Mouse (Mus musculus) hindbrain, embryonic 11.5 days (tissue): ENCODE measurements around the gene Cryaa. TPM values are rescaled to one million over a fixed set of nuclear protein-coding genes. Genes with fewer than 3 reads are reported as not detected.

ENCODE experiments used
- ATAC-seq: fragments of 200-750 bp; cut with Nextera tagmentation; 2 replicates; pipeline ENCODE4 v1.8.0; 2017; ENCODE audit warnings: mild to moderate bottlenecking, moderate TSS enrichment, moderate library complexity; ENCODE audit not compliant: low FRiP score
- DNase-seq: peaks from one replicate; pipeline ENCODE4 v3.0.0-alpha.2; 2015; ENCODE audit warnings: low spot score
- H3K27ac ChIP-seq: fragments of 300-500 bp; sonication (generic); 2 replicates; pipeline ENCODE4 v1.5.1; 2014; ENCODE audit warnings: mild to moderate bottlenecking, low read depth, low read length
- H3K27me3 ChIP-seq: fragments of 300-500 bp; sonication (generic); 2 replicates; pipeline ENCODE4 v1.6.1; 2014; ENCODE audit warnings: mild to moderate bottlenecking, low read length, moderate library complexity, mixed read lengths; ENCODE audit not compliant: control insufficient read depth, insufficient read depth
- H3K36me3 ChIP-seq: fragments of 300-500 bp; sonication (generic); 2 replicates; pipeline ENCODE4 v1.6.1; 2014; ENCODE audit warnings: mild to moderate bottlenecking, low read length, moderate library complexity, mixed read lengths; ENCODE audit not compliant: control insufficient read depth, insufficient read depth
- H3K4me1 ChIP-seq: fragments of 300-500 bp; sonication (generic); replicated peaks from 2 replicates; pipeline ENCODE4 v1.6.1; 2014; ENCODE audit warnings: low read length, mixed read lengths; ENCODE audit not compliant: control insufficient read depth, insufficient read depth
- H3K4me2 ChIP-seq: fragments of 300-500 bp; sonication (generic); replicated peaks from 2 replicates; pipeline ENCODE4 v1.6.1; 2014; ENCODE audit warnings: mild to moderate bottlenecking, low read depth, low read length
- H3K4me3 ChIP-seq: fragments of 300-500 bp; sonication (generic); 2 replicates; pipeline ENCODE4 v1.5.1; 2014; ENCODE audit warnings: low read depth, low read length
- H3K9ac ChIP-seq: fragments of 300-500 bp; sonication (generic); 2 replicates; pipeline ENCODE4 v1.6.1; 2014; ENCODE audit warnings: low read depth, low read length
- H3K9me3 ChIP-seq: fragments of 300-500 bp; sonication (generic); 2 replicates; pipeline ENCODE4 v1.6.1; 2016; ENCODE audit warnings: low read length; ENCODE audit not compliant: control insufficient read depth
- WGBS: fragments of 180-500 bp; shearing (Covaris S2); extraction: QIAGEN DNeasy Blood & Tissue Kit; methylation state at CpG from one replicate; pipeline ENCODE4 v1.1.7; 2014; 5-methylcytosine and 5-hydroxymethylcytosine counted together
- polyA plus RNA-seq: library from polyadenylated mRNA; unstranded; fragments of >200 nt; fragmentation: Nextera tagmentation; extraction: Ambion mirVana; gene quantifications from 2 replicates; pipeline ENCODE4 v1.2.1, GENCODE M21; 2014

Gene Cryaa
- polyA plus RNA-seq, 1 experiment from 2014 or later = not detected

DNA sequence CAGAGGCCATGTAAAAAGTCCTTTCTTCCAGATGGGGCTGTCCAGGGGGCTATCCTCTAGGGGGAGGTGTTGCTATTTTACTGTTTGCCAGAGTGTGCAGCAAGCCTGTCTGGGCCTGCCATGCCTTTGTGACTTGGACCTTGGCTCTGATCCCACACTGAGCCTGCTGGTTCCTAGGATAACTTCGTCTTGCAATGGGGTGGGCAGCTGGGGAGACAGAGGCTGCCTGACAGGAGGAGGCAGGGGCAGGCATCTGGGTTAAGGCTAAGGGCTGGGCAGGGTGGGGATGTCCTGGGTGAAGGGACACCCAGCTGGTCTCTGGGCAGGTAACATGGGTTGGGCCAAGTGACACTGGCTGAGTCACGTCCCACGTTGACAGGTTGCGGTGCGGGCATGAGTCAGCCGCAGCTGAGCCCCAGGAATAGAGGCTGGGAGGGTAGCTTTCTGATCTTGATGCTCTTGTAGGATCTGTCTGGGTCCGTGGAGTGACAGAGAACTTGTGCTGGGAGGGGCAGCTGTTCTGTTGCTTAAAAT is 51.4 kb downstream of the Cryaa start:
- H3K27me3 ChIP-seq = no peaks in the 10 kb centered on the region
- no peak overlapping the region for H3K4me3 ChIP-seq
- ATAC-seq (no peak), DNase-seq (no peak)
- no peaks in the 10 kb centered on the region for H3K4me1 ChIP-seq
- WGBS = 85% methylated on average over 7 of the region's 7 CpGs
- H3K27ac ChIP-seq = no peak overlapping the region
- no peaks in the 10 kb centered on the region for H3K9me3 ChIP-seq
- no peak overlapping the region for H3K9ac ChIP-seq
- no peaks in the 10 kb centered on the region for H3K36me3 ChIP-seq
- no peak overlapping the region for H3K4me2 ChIP-seq

DNA sequence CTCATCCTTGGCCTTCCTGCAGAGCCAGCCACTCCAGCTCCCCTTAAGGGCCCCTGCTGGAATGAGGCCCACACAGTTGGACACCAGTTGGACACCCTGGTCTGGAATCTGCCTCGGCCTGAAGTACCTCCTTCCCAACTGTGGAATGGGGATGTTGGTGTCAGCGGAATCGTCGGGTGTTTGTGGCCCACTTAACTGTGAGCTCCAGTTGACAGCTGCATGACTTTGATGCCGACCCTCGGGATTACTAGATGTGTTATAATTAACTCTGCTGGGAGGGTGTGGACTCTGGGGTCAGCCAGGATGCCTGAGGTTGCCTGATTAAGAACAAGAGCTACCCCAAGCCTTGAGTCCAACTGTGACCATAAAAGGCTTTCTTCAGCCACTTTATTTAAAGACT is 53.4 kb downstream of the Cryaa start:
- no peaks in the 10 kb centered on the region for H3K36me3 ChIP-seq
- no peaks in the 10 kb centered on the region for H3K4me1 ChIP-seq
- H3K4me2 ChIP-seq = no peak overlapping the region
- no peak for DNase-seq
- no peaks in the 10 kb centered on the region for H3K27me3 ChIP-seq
- WGBS = 54% methylated on average over 6 of the region's 6 CpGs
- no peaks in the 10 kb centered on the region for H3K9me3 ChIP-seq
- H3K4me3 ChIP-seq = no peak overlapping the region
- H3K27ac ChIP-seq = no peak overlapping the region
- no peak for ATAC-seq
- no peak overlapping the region for H3K9ac ChIP-seq

Other genes with a start within 250 kb of the Cryaa start
- gene Wdr4, start 157.8 kb upstream of the Cryaa start, polyA plus RNA-seq = 33.4 and 34.0 TPM in 2 replicates
- gene Ndufv3, start 157.7 kb upstream of the Cryaa start, polyA plus RNA-seq = 253 TPM in 2 replicates
- 29.0 and 36.1 TPM in 2 replicates for gene Pknox1, start 113.1 kb upstream of the Cryaa start, polyA plus RNA-seq
- gene Cbs, start 40.6 kb upstream of the Cryaa start, polyA plus RNA-seq = 0.74 and 2.6 TPM in 2 replicates
- 195 and 204 TPM in 2 replicates for gene U2af1, start 18.9 kb upstream of the Cryaa start, polyA plus RNA-seq
- 12.9 and 17.9 TPM in 2 replicates for gene Sik1, start 178.0 kb downstream of the Cryaa start, polyA plus RNA-seq